Mouse (Mus musculus) gastrocnemius, postnatal 25 days (tissue): Measurements from ENCODE around the gene Ncoa3. TPM values are rescaled to one million over a fixed set of nuclear protein-coding genes. Genes with fewer than 3 reads are reported as not detected.
"Not testable (repeated sequence)": the region's sequence is repeated elsewhere in the genome, so short reads cannot be mapped to it uniquely, and the experiment has no call there.

Experiments
- DNase-seq: peaks from one replicate; pipeline ENCODE4 v3.0.0; 2022
- total RNA-seq, 2 experiments: library from RNA; stranded (reverse); gene quantifications; 1 replicate in 1 of 2; 2 replicates in 1 of 2; pipeline ENCODE4 v1.2.3; 2021

Gene Ncoa3
- total RNA-seq, 2 experiments from 2014 or later: 11.3 to 13.5 TPM

DNA sequence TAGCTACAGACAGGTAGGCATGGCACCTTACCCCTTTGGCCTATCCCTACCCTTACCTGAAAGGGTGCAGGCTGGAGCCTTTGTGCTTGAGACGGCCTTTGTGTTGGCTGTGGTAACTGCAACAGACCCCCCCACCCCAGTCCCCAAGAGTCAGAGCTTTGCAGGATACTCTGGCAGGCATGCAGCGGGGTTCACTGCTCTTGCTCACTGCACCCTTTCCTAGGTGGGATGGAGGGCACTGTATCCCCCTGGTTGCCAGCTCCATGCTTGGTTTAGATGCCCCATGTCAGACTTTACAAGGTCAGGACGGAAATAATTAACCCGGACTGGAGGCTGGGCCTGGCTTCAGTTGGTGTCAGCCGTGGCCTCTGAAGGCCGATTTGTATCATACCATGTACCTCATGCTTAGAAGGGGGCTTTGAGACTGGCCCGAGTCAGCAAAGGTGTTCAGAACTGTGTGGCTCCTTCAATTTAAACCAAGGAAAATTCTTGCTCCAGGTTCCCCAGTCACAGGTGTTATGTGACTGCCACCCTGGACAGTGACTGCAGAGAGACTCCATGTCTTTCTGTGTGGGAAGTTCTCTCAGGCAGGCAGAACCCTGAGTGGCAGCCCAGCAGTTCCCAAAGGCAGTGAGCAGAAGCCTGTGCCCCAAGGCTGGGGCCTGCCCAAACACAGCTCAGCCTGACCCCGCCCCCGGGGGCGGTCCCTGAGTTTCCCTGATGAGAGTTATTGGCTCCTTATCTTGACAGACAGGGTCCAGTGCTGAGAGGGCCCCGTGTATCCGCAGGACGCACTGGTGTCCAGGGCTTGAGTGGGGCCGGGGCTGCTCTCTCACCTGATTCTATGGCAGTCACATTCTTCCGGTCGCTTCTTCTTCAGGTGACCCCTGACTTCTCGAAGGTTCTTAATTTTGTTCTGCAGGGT, 87.8 kb downstream of the Ncoa3 start:
- DNase-seq: peak; percentile 56

DNA sequence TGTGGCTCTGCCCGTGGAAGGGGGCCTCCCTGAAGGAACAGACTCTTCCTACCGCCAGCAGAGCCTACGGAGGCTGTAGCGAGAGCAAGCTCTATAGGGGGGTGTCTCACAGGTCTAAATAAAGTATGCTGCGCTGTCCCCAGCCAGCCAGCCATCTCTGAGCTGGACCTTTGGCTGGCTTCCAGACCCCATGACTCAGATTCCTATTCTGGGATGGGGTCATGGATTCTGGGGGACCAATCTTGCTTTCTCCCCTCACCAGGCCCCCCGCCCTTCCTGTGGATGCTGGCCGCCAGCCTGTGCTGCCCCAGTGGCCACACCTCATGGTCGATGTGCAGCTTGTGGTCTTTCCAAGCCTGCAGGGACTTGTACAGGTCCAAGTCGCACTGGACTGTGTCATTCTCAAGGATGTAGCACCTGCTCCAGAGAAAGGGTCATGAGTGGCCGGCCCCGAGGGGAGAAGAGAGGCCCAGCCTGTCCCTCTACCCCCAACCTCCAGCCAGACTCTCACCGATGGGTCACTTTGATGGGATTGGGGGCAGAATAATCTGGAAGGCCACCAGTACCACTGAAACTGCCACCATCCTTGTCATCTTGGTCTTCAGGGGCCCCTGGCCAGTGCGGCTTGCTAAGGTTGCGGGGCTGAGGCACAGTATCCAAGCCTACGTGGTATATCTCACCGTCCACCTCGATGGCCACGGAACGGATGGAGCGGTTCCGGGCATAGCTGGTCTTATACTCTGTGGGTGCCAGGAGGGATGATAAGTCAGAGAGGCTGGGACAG, 88.7 kb downstream of the Ncoa3 start:
- DNase-seq: peak; percentile 54

DNA sequence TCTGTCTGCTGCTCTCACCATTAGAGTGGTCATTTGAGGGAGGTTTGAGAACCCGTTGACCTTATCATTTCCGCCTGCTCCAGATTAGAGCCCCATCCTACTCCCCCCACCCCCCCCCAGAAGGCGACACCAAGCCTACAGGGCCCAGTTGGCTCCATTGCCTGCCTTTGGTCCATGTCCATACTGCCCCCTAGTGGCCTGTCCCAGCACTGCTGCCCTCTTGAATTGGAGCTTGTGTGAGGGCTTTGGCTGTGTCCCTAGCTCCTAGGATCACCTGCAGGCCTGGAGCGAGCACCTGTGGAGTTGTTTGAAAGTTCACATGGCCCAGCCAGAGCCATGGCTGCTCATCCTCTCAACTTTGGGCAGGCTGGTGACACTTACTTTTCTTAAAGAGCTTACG, 89.8 kb downstream of the Ncoa3 start:
- DNase-seq: peak; percentile 48

DNA sequence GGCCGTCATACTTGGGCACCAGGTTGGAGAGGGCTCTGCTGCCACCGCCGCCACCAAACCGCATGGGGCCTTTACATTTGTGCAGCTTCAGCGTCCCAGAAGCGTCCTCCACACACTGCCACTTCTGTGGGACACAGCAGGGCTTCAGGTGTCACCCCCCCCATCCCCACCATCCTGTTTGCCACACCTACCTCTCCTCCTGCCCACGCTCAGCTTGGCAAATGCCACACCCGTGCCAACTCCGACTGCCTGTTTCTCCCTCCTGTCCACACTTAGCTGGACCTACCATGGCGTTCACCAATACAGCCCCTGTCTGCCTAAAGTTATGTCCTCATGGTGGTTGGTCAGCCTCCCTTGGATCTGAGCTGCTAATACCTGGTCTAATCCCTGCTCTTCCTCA, 90.2 kb downstream of the Ncoa3 start:
- DNase-seq: no peak

DNA sequence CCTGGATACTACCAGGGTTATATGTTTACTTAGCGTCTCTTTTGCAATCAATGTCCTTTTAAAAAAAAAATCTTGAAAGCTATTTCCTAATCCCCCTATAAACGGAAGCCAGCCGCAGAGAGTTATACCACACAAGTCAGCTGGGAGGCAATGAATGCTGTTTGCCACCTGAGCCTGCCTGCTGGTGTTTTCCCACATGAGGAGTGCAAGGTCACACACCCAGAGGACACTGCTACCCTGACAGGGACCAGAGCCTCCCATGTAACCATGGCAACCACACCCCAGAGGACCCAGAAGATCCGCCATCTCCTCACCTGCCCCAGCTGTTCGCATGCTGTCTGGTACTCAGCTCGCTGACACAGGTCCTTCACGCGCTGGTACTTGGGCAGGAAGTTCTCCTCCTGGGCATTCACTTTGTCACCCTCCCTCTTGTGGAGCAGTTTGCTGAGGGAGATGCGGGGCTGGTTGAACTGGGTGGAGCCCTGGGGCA, 91.2 kb downstream of the Ncoa3 start:
- no peak for DNase-seq

DNA sequence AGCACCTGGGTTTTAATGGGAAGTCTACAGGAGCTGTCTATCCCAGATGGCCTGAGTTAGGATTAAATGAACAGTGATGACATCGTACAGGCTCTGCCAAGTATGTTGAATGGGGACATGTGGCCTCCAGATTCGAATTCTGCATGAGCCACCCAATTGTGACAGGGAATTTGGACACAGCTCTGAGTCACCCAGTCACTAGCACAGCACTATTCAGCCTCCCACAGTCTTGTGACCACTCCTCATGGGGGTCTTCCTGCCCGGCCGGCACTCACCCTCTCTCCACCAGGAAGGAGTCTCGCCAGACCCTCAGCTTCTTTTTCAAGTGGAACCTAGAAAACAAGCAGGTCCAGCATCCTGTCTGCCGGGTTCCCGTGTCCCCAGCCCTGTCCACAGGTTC, 91.7 kb downstream of the Ncoa3 start:
- no peak for DNase-seq

DNA sequence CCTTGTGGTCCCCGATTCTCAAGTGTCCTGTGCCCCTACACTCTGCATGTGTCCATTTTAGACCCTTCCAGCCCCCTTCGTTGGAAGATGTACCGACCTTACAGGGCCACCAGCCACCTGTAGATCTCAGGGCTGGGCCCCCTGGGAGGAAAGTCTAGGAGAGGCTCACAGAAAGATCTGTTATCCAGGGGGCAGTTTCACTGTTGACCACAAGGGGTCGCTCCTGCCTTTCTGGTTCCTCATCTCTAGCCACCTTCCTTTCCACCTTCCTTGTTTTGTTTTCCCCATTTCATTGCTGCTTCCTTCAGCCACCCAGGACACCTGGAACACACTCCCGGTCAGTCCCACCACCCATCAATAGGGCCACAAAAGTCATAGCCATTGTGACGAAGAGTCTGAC, 92.5 kb downstream of the Ncoa3 start:
- not testable (repeated sequence) for DNase-seq

DNA sequence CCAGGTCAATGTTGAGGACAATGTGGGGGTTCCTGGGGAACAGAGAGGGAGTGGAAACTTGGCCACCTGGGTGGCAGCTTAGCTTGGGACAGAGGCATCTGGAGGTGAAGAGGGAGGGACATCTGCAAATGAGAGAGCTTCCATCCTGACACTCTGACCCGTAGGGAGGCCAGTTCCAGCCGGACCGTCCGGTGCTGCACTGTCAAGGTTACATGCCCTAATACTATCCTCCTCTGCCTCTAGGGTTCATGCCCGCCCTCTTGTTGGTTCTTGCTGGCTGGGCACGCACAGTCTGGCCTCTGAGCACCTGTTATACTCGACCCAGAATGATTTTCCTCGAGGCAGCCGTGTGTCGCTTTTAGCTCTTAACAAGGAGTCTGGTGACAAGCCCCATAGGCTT, 93.3 kb downstream of the Ncoa3 start:
- DNase-seq: no peak

DNA sequence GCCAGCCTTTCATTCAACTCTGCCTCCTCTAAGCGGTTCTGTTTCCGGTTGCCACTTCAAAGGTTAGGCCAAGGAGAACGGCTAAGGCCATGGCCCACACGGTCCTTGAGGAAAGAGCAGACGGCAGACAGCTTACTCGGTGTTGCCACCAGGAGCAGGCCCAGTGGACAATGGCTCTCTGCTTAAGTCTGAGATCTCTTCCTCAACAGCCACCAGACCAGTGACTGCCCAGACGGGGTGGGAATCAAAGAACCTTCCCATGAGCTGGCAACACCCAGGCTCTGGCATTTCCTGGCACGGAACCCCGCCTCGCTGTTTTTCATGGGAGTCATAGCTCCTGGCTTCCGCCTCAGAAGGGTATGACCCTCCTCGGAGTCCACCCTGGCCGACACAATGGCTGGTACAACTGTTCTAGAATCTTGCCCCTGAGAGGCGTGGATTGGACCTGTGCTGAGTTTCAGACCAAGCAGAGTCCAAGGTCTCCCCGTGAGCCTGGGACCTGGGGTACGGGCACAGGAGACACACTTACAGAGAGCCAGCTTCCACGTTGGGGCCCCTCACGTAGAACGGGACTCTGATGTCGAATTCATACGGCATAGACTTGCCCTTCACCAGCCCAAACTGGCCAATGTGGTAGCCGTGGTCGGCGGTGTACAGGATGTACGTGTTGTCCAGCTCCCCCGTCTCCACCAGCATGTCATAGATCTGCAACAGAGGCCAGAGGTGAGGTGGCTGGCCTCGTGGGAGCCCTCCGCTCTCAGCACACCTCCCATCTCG, 94.2 kb downstream of the Ncoa3 start:
- no peak for DNase-seq

DNA sequence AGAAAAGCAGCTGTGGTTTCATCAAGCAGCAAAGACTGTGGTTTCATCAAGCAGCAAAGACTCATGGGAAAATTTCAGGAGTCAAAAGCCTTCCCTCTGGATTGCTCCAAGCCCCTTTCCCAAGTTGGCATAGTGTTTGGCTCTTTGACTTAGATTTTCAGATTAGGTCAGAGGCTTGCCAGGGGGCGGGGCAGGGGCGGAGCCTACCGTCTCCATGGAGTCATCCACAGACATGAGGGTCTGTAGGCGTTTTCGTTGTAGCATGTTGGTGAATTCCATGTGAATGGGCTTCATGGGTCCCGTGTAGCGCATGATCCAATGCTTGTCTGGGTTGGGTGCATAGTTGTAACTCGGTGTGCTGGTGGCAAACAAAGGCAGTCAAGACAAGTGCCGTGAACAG, 96.6 kb downstream of the Ncoa3 start:
- DNase-seq: no peak

DNA sequence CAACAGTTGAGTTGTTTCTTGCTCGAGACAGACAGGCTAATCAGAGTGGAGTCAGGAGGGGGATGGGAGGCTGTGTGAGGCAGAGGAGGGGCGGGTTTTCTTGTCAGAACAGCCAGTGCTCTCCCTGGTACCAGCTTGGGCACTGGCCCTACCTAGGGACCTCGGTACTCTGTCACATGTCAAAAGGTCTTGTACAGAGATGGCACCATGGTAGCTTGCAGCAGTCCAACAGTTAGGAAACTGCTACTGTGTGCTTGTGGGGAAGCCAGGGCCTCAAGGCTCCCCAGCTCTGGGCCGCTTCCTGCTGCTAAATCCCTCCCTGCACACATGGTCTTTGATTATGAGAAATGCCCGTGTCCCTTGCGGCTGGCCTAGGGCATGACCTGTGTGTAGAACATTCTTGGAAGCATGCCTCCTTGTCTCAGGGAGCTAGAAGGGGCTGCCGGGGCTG, 97.7 kb downstream of the Ncoa3 start:
- DNase-seq: no peak

DNA sequence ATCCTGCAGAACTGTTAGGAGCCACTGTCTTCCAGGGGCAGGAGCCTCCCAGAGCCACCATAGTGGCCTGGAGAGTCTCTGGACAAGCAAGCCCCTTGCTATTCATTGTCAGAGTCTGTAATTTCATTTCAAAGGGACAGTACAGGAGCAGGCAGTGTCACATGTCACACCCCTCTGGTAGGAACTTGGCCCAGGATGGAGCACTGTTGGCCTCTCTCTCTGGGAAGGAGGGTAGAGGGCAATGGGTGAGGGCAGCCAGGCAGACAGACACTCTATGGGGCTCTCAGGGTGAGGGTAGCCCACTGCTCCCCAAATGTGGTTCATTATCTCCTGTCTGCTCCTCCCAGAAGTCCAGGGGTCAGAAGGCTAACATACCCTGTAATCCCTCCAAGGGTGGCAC, 99.2 kb downstream of the Ncoa3 start:
- DNase-seq: no peak

DNA sequence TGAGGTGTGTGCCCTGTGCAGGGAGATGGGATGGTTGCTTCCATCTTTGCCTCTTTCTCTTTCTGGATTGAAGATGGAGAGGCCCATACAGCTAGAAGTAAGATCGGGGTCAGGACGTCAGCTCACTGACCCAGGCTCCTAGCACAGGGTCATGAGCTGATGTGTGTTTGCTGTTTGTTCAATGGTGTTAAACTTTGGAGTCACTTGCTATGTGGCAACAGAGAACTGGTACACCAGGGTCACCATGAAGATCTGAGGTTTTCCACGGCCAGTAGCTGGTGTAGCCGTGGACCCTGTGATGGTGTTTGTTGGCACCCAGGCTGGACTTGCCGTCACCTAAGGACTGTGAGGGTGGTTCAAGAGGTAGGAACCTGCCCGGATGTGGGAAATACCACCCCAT, 100.0 kb downstream of the Ncoa3 start:
- no peak for DNase-seq

DNA sequence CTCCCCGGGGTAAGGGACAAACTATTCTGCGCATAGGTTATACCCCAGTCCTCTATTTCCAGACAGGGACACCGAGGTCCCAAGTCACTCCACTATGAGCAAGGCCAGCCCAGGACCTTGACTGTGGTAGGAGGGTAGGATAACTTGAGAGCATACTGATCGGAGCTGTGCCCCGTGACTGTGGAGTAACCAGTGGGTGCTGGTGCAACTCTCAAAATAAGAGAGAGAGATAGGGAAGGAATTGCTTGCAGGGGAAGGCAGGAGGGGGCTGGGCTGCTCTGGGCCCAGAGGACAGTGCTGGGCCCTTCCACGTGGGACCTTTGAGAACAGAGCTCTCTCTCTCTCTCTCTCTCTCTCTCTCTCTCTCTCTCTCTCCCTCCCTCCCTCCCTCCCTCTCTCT, 103.9 kb downstream of the Ncoa3 start:
- no peak for DNase-seq

DNA sequence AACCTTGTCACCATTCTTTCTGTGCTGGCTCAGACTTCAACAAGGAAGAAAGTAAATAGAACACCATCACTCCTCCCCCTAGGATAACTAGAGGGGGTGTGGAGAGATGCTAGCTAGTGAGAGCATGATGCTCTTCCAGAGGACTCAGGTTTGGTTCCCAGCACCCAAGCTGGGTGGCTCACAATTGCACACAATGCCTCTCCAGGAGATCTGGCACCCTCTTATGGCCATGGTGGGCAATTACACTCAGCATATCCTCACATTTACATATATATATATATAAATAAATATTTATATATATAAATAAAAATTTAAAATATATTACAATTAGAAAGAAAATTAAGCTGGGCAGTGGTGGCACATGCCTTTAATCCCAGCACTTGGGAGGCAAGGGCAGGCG, 104.4 kb downstream of the Ncoa3 start:
- DNase-seq: no peak

DNA sequence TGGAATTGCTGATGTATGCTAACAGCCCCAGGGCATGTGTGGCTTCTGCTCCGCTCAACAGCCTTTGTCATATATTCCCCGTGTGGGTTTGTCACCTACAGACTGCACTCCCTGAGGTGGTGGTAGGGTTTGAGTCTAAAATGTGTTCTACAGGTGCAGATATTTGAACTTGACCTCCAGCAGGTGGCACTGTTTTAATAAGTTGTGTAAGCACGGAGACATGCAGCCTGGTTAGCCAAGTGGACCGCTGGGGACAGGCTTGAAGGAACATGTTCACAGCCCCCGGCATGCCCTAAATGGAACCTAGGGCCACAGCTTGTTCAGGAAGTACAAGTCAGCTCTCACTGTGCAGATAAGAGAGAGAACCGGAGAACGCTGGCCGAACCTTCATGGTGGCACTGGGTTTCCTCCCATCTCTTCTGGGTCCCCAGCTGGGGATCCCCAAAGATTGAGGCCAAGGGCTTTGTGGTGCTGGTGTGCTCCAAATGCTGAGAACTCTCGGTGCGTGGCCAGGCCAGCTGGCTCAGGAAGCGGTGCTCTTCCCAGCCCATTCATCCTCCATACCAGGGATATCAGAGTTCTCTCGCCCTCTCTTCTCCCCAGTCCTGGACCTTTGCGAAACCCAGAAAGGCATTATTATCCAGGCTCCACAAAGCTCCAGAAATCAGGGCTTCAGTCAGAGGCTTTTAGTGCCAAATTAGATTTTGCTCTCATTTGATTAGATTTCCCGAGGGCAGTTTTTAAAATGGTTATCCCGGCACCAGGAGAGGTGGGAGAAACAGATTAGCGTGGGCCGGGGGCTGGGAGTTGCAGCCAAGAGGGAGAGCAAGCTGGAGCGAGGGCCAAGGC, 105.2 kb downstream of the Ncoa3 start:
- no peak for DNase-seq

DNA sequence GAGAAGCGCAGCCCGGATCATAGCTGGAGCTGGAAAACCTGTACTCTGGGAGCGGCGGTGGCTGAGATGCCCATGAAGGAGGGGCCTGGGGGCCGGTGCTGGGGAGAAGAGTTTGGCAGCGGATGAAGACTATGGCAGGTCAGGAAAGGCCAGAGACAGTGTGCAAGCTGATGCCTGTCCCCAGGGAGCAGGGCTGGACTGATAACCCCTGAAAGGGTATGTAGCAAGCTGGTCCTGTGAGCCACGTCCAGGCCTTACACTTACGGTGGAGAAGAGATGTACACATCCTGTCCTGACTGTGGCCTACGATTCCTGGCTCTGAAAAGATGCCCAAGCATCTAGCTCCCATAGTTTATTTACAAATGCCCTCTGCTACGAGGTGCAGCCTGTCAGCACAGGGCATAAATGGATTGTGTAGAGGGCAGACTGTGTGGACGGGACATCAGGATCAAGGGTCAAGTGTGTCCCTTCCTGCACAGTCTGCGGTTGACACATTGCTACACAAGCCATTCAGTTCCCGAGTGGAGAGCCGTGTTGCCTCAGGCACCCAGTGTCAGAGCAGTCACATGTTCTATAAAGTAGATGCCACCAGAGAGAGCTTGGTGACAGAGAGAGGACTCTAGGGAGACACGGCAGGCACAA, 106.0 kb downstream of the Ncoa3 start:
- no peak for DNase-seq

DNA sequence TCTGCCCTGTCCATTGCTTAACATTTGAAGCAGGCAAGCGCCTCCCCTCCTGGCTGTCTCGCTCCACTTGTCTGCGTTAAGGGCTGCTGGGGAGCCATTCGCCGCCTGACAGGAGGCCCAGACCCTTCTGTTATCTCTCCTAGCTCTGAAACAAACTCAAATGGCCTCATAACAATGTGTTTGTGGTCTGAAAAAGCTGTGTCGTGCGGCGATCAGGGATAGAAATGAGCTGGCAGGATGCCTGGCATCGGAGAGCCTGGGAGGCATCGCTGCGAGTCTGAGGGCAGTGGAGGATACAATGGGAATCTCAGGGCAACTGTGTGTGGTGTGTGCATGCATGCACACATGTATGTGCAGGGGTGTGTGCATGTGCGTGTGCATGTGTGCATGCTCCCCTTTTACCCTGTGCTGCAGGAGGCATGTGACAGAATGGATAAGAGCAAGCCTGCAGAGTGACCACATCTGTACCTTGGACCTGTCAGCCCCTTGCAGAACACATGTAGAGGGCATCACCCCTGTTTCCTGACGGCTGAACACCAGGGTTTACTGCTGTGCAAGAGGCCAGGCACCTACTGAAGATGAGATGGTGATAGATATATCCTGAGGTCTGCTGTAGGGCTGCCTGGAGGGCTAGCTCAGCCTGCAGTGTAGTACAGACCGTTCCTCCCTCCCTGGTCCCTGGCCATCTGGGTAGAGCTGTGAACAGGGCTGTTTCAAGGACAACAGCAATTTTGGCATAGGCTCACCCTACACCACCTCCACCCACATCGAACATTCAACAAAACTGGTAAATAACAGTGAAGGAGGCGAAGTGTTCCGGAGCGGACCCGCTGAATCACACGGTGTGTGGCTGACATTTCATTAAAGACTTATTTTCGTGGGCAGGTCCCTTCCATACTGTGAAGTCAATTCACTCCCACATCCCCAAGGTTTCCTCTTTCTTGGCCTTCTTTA, 108.2 kb downstream of the Ncoa3 start:
- no peak for DNase-seq

DNA sequence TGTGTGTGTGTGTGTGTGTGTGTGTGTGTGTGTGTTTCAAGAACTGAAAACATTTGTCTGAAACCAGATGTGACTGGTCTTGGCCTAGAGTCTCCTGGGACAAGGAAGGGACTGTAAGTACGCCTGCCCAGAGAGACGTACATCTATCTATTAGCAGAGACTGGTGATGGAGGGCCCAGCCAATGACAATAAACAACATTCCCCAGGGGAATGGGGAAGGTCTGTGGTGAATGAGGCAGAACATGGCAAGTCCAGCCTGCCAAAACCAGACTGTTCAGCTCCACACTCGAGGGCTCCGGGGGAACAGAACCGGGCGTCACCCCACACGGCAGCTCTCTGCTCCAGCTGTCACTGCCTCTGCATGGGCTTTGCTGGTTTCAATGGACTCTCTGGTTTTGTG, 110.5 kb downstream of the Ncoa3 start:
- no peak for DNase-seq

DNA sequence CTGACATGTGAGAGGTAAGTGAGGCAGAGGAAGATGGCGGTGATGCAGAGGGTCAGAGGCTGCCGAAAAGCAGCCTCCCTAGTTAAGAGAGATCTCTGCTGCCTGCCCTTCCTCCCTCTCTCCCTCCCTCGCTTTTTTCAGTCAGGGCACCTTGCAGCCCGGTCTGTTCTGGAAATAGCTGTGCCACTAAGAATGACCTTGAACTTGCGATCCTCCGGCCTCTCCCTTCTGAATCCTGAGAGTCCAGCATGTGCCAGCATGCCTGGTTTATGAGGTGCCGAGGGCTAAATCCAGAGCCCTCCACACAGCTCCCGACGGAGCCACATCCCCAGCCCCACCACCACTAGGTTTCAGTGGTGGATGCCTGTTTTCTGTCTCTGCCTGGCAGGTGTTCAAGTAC, 113.5 kb downstream of the Ncoa3 start:
- no peak for DNase-seq
